Mouse (Mus musculus) bone marrow, adult 2 months (tissue): ENCODE data around the gene Pnpla1. TPM values are rescaled to one million over a fixed set of nuclear protein-coding genes. Genes with fewer than 3 reads are reported as not detected.
"Not testable (repeated sequence)": the region's sequence is repeated elsewhere in the genome, so short reads cannot be mapped to it uniquely, and the experiment has no call there.

Experiments
- H3K27ac ChIP-seq: fragments of 200-500 bp; 2 replicates; pipeline ENCODE4 v1.5.1; 2012; ENCODE audit warnings: low read depth, mild to moderate bottlenecking, control low read depth, inconsistent platforms, low read length; ENCODE audit not compliant: control insufficient read depth, poor library complexity, insufficient read depth
- H3K4me1 ChIP-seq: fragments of 200-500 bp; 2 replicates; pipeline ENCODE4 v1.6.1; 2011; ENCODE audit warnings: low read length; ENCODE audit not compliant: control insufficient read depth, insufficient read depth
- H3K4me3 ChIP-seq: fragments of 200-500 bp; replicated peaks from 2 replicates; pipeline ENCODE3; 2011; ENCODE audit warnings: mild to moderate bottlenecking, low read depth, low read length, control low read depth; ENCODE audit not compliant: control insufficient read depth
- CTCF ChIP-seq: fragments of 200-500 bp; IDR thresholded peaks from 2 replicates; pipeline ENCODE4 v1.5.1; 2011; ENCODE audit warnings: low read length, control low read depth; ENCODE audit not compliant: control insufficient read depth, insufficient read depth
- POLR2A ChIP-seq: fragments of 200-500 bp; IDR thresholded peaks from 2 replicates; pipeline ENCODE4 v1.6.1; 2011; ENCODE audit warnings: low read depth, mild to moderate bottlenecking, control low read depth, low read length, borderline replicate concordance; ENCODE audit not compliant: control insufficient read depth
- WGBS: fragments of 180-500 bp; shearing (Covaris S2); methylation state at CpG from one replicate; pipeline ENCODE4 v1.1.7; 2018; 5-methylcytosine and 5-hydroxymethylcytosine counted together
- polyA plus RNA-seq: library from polyadenylated mRNA; stranded (reverse); fragments of >200 nt; gene quantifications from 2 replicates; pipeline ENCODE4 v1.2.4, GENCODE M21; 2011; ENCODE audit warnings: low replicate concordance; ENCODE audit not compliant: missing spikeins, insufficient read depth, insufficient read length

Pnpla1 gene
- polyA plus RNA-seq = 0.67 TPM in 1 of 2 replicates, not detected in the other

DNA sequence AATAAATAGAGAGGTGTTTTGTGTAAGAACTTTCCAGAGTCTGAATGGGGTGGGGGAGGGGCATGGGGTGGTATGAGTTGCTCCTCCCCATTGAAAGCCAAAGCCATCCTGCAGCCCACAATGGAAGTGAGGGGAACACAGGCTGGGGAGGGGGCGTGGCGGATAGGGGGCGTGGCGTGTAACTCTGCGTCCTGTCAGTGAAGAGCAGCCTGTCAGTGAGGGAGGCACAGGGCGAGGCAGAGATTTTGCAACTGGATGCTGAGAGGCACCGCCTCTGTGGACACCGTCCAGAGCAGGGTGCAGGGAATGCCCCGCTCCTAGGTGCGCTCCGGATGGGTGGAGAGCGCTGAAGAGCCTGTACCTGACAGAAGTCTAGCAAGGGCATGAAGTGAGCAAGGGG lies at the start of gene Pnpla1:
Pnpla1 (plus strand) TSS at position 207 of the 400 bp plus-strand sequence.
- TF ChIP-seq CTCF (no peak), POLR2A (no peak)
- Histone ChIP-seq H3K27ac (no peak within 1 kb of the TSS; the same call in 1 of the 2 replicates), H3K4me1 (peaks cover 2% of the 10 kb centered on the region; the same call in 1 of the 2 replicates), H3K4me3 (no peak within 1 kb of the TSS)
- 50% methylated on average over 12 of the region's 12 CpGs for WGBS

DNA sequence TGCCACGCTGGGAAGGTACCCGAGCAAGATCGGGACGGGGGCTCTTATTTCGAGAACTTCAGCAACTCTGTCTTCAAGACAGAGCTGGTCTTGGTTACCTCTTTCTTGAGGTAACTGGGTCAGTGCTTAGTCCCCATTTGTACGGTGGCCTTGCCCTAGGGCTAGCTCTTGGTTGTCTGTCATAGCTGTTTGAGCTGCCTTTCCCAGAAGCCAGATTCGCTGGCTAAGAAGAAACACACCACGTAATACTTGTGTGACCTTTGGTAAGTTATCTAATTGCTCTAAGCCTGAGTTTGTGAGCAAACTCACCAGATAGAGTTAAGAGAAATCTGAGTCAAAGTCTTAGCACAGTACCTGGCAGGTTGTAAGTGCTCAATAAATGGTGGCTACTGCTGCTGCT lies 49.5 kb upstream of the Pnpla1 start:
- peaks cover 5% of the 10 kb centered on the region for H3K4me1 ChIP-seq
- WGBS = 92% methylated on average over 8 of the region's 8 CpGs
- H3K4me3 ChIP-seq = no peak overlapping the region
- H3K27ac ChIP-seq = peak overlapping the region; percentile 73
- TF ChIP-seq CTCF (no peak), POLR2A (no peak)

- H3K4me1 ChIP-seq = peaks cover 5% of the 10 kb centered on the region
- WGBS = 66% methylated on average over 10 of the region's 10 CpGs
- no peak overlapping the region for H3K4me3 ChIP-seq
- peak overlapping the region; percentile 73 for H3K27ac ChIP-seq
- TF ChIP-seq POLR2A (no peak), CTCF (no peak)
Observed at GRCm38 (mm10) chr17:28809175-28809831, 48.9 kb upstream of the Pnpla1 start.

GRCm38 (mm10) chr17:28812345-28812744 lies 45.9 kb upstream of the Pnpla1 start:
- Histone ChIP-seq H3K4me3 (no peak overlapping the region), H3K4me1 (peaks cover 5% of the 10 kb centered on the region), H3K27ac (no peak overlapping the region)
- TF ChIP-seq CTCF (no peak), POLR2A (no peak)
- WGBS = 88% methylated on average over 10 of the region's 10 CpGs

DNA sequence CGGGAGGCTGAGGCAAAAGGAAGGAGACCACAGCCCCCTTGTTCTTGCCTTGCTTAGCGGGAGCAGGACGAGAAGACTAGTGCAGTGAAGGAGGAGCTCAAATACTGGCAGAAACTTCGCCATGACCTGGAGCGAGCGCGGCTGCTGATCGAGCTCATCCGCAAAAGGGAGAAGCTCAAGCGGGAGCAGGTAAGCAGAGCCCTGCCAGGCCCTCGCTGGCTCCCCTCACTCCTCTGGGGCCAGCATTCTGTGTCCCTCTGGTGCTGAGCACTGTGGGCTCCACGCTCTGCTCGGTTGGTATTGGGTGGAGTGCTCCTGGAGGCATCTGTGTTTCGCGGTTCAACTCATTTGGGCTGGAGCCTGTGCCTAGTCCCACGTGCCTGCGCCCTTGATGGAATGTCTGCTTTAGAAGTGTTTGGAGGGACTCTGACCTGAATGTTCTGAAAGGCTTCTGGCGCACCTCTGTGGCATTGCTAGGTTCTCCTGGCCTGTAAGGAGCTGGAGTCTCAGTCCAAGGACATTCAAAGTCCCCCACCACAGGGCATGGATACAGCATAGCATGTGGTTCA lies 43.6 kb upstream of the Pnpla1 start:
- Histone ChIP-seq H3K27ac (no peak overlapping the region), H3K4me3 (no peak overlapping the region), H3K4me1 (no peaks in the 10 kb centered on the region; the same call in 1 of the 2 replicates)
- TF ChIP-seq POLR2A (no peak), CTCF (no peak)
- 92% methylated on average over 18 of the region's 18 CpGs for WGBS

- no peak for TF ChIP-seq POLR2A
- TF ChIP-seq CTCF = no peak
- H3K27ac ChIP-seq = no peak overlapping the region
- no peak overlapping the region for H3K4me3 ChIP-seq
- WGBS = 78% methylated on average over 10 of the region's 10 CpGs
- H3K4me1 ChIP-seq = no peaks in the 10 kb centered on the region
Observed at GRCm38 (mm10) chr17:28815384-28816004, 42.7 kb upstream of the Pnpla1 start.

DNA sequence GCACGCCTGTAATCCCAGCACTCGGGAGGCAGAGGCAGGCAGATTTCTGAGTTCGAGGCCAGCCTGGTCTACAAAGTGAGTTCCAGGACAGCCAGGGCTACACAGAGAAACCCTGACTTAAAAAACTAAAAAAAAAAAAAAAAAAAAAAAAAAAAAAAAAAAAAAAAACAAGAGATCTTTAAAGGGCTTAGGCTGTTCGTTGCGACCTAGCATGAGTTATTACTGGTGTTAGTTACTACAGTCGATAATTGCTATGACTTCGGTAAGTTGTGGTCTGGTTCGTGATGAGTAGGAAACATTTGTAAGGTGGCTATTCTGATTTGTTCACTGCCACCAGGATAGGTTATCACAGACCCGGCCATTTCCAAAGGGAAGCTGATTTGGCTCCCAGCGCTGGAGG lies 41.9 kb upstream of the Pnpla1 start:
- WGBS = 91% methylated on average over 10 of the region's 10 CpGs
- H3K4me1 ChIP-seq, H3K4me3 ChIP-seq, H3K27ac ChIP-seq: not testable (repeated sequence)

- 95% methylated on average over 25 of the region's 25 CpGs for WGBS
- TF ChIP-seq CTCF (no peak), POLR2A (no peak)
- H3K27ac ChIP-seq = no peak overlapping the region
- H3K4me1 ChIP-seq = no peaks in the 10 kb centered on the region
- H3K4me3 ChIP-seq = no peak overlapping the region
Observed at GRCm38 (mm10) chr17:28816875-28817811, 41.1 kb upstream of the Pnpla1 start.
